Mouse (Mus musculus): Measurements from ENCODE around the gene Nova1.
A peak's percentile ranks its signal among the peaks of the same experiment; 100 is the strongest.

Nova1 gene

DNA sequence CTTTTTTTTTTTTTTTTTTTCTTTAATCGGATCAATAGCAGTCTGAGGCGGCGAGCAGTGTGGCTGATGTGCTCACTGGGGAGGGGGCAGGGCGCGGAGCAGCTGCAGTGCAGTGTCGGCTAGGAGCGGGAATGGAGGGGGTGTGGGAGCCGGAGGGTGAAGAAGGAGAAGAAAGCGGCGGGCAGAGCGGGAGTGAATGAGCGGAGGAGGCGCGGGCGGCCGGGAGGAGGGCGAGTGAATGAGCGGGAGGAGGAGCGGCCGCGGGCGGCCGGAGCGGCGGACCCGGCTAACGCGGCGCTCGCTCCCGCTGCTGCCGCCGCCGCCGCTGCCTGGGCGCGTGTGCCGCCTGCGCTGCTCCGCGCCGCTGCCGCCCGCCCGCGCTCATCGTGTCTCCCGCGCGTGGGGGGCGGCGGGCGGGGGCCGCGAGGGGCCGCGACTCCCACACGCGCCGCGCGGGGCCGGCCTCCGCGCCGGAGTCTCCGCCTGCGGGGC is at the start of gene Nova1:
TSS of gene Nova1 (minus strand) at position 74 of the 492 bp plus-strand sequence.
- Histone ChIP-seq H3K27me3 (ENCODE audit: control insufficient read depth, insufficient read depth, low read length, poor library complexity, severe bottlenecking) (no peaks in the 10 kb centered on the region; the same call in 1 of the 2 replicates), H3K36me3 (ENCODE audit: control insufficient read depth, insufficient read depth, low read length, poor library complexity, severe bottlenecking) (no peaks in the 10 kb centered on the region)
- DNase-seq (ENCODE audit: low read depth, low spot score), result no peak

DNA sequence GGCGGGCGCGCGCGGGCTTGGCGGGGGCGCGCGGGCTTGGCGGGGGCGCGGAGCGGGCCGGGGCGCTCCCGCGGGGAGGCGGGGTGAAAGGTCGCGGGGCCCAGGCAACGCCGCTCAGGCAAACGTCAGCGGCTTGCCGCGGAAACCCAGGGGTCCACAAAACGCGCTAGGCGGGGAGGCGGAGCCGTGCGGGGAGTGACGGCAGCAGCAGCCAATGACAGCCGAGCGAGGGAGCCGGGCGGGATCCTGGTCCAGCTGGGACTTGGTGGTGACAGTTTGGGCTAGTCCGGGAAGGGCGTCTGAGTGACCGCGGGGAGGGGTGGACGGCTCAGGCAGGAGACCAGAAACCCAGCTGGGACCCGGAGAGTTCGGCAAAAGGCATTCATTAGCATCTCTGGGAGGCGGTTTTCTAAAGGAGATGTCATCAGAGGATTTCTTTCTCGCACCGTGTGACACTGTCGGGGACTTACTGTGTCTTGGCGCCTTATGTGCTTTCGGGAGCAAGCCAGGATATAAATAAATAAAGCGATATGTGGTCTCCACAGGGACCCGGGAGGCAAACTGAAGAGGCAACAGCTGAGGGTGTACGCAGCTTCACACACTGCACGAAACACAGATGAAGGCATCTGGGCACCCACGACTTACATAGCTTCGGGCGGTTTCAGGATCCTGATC is 756 bp upstream of the Nova1 start:
- Histone ChIP-seq H3K27me3 (ENCODE audit: control insufficient read depth, insufficient read depth, low read length, poor library complexity, severe bottlenecking) (no peaks in the 10 kb centered on the region; the same call in 1 of the 2 replicates), H3K36me3 (ENCODE audit: control insufficient read depth, insufficient read depth, low read length, poor library complexity, severe bottlenecking) (no peaks in the 10 kb centered on the region)
- DNase-seq (ENCODE audit: low read depth, low spot score), result no peak

DNA sequence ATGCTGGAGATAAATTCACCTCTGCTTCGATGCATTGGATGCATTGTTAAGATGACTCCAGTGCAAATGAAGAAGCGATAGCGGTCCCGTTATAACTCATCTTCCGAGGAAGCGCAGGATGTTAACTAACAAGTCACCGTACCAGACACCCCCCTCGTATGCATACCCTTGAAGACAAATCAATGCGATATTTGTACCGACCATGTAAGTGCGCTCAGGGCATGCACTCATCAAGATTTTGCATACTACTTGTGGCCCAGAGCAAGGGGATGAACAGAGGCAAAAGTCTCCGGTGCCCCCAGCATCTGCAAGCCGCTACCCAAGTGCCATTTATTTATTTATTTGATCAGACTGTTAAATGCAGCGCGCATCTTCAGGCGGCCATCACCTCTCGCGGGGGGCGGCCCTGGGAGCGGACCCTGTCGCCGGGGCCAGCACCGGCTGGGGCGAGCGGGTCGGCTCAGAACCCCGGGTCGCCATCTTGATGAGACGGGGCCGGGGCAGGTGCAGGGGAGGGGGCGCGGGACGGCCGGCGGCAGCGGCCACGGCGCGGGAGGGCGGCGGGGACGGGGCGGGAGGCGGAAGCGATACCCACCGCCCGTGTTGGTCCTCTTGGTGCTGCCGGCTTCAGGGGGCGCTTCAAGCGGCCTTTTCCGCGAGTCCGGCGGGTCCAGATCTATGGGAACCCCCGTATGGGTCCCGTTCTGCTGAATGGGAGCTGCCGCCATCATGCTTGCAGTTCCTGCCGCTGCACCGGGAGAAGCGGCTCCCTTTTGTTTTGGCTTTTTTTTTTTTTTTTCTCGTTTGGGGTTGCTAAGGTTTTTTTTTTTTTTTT is 491 bp downstream of the Nova1 start:
- peak; percentile 0 for DNase-seq (ENCODE audit: low read depth, low spot score)
- Histone ChIP-seq H3K36me3 (ENCODE audit: control insufficient read depth, insufficient read depth, low read length, poor library complexity, severe bottlenecking) (no peaks in the 10 kb centered on the region), H3K27me3 (ENCODE audit: control insufficient read depth, insufficient read depth, low read length, poor library complexity, severe bottlenecking) (no peaks in the 10 kb centered on the region; the same call in 1 of the 2 replicates)

DNA sequence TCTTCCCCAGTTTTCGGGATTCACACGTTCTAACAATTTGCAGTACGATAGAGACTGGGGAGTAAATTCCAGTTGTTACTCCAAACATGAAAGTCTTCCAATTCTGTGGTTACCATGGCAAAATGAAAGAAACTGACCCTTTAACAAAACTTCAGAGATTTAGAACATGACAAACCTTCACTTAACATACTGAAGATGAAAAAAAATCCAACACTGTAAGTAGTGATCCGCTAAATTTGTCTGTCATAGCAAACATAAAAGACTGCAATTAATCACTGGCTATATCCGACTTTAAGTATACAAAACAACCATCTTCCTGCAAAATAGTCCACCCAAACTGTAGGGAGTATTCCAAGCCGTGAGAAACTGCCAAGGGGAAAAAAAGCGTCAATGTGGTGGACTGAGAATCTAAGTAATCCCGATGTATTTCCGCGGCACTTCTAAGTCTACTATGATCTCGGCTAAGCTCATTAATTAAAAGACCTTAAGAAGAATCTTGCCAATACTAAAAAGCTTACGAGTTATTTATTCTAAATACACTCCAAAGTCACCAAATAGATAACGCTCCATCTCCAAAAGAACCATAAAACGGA is 1.4 kb downstream of the Nova1 start:
- Histone ChIP-seq H3K36me3 (ENCODE audit: control insufficient read depth, insufficient read depth, low read length, poor library complexity, severe bottlenecking) (no peaks in the 10 kb centered on the region), H3K27me3 (ENCODE audit: control insufficient read depth, insufficient read depth, low read length, poor library complexity, severe bottlenecking) (no peaks in the 10 kb centered on the region; the same call in 1 of the 2 replicates)
- DNase-seq (ENCODE audit: low read depth, low spot score), result no peak

DNA sequence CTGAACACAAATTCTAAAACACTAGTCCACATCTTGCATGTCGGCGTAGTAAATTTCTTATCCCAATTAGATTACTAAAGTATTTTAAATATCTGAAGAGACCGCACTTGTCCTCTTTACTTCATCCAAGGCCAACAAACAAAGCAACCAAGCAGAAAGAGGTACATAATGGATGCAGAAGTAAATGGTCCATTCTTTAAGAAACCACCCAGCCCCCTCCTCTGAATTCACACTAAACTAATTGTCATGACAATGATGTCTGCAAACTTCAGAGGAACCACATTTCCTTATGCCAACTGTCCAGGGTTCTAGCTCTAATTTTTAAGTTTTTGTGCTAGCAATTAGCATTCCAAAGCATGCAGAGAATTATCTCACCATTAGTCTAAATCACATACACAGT is 2.4 kb downstream of the Nova1 start:
- H3K36me3 ChIP-seq (ENCODE audit: control insufficient read depth, insufficient read depth, low read length, poor library complexity, severe bottlenecking), result no peaks in the 10 kb centered on the region
- DNase-seq (ENCODE audit: low read depth, low spot score), result no peak

DNA sequence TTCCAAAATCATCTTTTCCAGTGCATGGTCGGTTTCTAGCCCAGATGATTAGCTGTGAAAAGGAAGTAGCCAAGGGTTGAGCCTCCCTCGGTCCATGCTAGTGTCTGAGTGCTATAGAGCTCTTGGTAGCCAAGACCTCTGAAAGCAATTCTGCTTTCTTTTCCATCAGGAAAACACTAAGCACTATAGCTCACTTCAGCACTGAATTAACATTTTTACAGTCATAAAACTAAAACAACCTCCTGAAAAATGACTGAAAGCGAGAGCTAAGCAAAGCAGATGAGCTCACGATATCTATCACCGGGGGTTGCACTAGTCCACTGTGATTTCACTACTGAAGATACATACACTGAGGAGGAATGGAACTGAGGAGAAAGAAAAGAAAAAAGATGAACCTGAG is 3.0 kb downstream of the Nova1 start:
- DNase-seq (ENCODE audit: low read depth, low spot score), result no peak
- Histone ChIP-seq H3K27me3 (ENCODE audit: control insufficient read depth, insufficient read depth, low read length, poor library complexity, severe bottlenecking) (no peaks in the 10 kb centered on the region; the same call in 1 of the 2 replicates), H3K36me3 (ENCODE audit: control insufficient read depth, insufficient read depth, low read length, poor library complexity, severe bottlenecking) (no peaks in the 10 kb centered on the region)

More for the DNA sequence above, 2.4 kb downstream of the Nova1 start:
- no peaks in the 10 kb centered on the region; the same call in 1 of the 2 replicates for H3K27me3 ChIP-seq (ENCODE audit: control insufficient read depth, insufficient read depth, low read length, poor library complexity, severe bottlenecking)

DNA sequence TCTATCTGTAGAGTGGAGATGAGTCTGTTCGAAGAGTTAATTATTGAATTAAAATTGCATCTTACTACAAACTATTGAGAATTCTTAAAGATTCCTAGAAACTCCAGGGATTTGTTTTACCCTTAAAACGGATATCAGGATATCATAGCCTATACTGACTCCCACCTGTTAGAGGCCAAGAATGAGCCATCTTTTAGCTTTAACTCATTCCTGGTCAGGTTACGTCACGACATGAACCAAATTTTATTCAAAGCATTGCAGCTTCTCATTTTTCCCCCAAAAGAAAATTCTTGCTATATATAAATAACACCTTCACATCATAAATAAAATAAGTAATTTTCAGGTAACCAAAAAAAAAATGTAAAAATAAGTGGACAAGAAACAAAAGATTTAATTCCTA is 3.9 kb downstream of the Nova1 start:
- Histone ChIP-seq H3K36me3 (ENCODE audit: control insufficient read depth, insufficient read depth, low read length, poor library complexity, severe bottlenecking) (no peaks in the 10 kb centered on the region), H3K27me3 (ENCODE audit: control insufficient read depth, insufficient read depth, low read length, poor library complexity, severe bottlenecking) (no peaks in the 10 kb centered on the region; the same call in 1 of the 2 replicates)
- DNase-seq (ENCODE audit: low read depth, low spot score), result no peak

DNA sequence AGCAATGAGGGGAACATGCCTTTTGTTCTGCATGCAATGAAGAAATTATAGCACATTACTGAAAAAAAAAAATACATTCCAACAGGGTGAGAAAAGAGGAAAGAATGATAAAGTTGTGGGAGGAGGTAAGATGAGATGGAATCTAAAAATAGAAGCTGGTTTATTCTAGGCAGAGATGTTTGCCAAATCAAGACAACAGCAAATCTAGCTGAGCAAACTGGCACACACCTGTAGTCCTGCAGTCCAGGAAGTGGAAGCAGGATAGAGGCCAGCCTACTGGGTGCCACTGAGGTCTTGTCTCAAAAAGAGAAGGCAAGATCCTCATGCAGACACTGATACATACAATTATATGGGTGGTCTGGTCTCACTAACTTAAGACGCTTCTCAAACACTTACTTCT is 17.4 kb downstream of the Nova1 start:
- no peak for DNase-seq (ENCODE audit: low read depth, low spot score)
- Histone ChIP-seq H3K27me3 (ENCODE audit: control insufficient read depth, insufficient read depth, low read length, poor library complexity, severe bottlenecking) (no peaks in the 10 kb centered on the region), H3K36me3 (ENCODE audit: control insufficient read depth, insufficient read depth, low read length, poor library complexity, severe bottlenecking) (no peaks in the 10 kb centered on the region)

DNA sequence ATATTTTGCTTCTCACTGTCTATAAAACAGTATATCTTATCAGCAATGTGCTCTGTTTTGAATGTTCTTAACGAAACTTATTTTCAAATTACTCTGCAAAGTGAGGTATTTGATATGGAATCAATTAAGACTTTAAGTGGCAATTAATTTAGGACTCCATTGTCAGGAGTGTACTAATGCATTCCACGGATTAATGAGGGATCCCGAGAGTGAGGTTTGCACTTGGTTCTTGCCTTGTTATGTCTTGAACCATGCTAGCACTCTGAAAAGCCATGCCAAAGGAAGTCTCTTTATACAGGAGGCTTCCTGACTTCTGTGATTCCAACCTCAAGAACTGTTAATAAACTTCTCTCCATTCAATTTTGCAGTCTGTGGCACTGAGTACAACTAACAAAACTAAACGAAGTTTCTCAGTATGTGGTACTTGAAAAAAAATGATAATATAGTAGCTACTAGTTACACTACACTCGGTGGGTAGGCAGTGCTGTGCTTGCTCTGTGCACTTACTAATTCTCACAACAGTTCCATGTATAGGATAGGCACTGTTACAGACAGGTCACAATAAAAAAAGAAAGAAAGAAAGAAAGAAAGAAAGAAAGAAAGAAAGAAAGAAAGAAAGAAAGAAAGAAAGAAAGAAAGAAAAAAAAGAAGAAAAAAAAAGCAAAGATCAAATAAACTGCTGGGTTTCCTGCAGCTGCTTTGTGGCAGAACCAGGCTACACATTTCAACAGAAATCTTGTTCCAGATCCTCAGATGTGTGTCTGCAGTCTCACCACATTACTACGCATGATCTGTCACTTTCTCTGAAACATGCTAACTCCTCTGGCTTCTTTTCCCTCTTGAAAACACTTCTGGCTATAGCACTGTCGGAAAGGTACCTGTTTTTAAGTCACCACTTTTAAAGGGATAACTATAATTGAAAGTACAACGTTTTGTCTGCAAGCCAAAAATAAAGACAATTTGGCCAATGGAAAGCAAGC is 36.1 kb downstream of the Nova1 start:
- no peaks in the 10 kb centered on the region for H3K36me3 ChIP-seq (ENCODE audit: control insufficient read depth, insufficient read depth, low read length, poor library complexity, severe bottlenecking)

DNA sequence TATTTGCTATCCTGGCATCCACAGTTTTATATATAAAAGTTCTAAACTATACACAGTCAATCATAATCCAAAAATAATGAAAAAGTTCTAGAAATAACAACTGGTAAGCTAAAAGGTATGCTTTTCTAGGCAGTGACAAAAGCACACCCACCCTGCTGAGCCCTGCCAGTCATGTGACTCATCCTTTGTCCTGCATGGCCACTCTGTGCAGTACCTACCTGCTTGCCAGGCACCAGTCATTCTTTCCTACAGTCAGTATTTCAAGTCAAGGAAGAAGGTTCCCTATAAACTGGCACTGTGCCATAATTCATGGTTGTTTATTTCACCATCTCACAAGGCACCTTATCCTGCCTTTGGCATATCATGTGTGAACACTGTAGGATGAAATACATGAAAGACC is 37.2 kb downstream of the Nova1 start:
- DNase-seq (ENCODE audit: low read depth, low spot score), result no peak
- no peaks in the 10 kb centered on the region for H3K27me3 ChIP-seq (ENCODE audit: control insufficient read depth, insufficient read depth, low read length, poor library complexity, severe bottlenecking)
- no peaks in the 10 kb centered on the region for H3K36me3 ChIP-seq (ENCODE audit: control insufficient read depth, insufficient read depth, low read length, poor library complexity, severe bottlenecking)

More for the DNA sequence above, 36.1 kb downstream of the Nova1 start:
- no peaks in the 10 kb centered on the region for H3K27me3 ChIP-seq (ENCODE audit: control insufficient read depth, insufficient read depth, low read length, poor library complexity, severe bottlenecking)
- no peak for DNase-seq (ENCODE audit: low read depth, low spot score)

DNA sequence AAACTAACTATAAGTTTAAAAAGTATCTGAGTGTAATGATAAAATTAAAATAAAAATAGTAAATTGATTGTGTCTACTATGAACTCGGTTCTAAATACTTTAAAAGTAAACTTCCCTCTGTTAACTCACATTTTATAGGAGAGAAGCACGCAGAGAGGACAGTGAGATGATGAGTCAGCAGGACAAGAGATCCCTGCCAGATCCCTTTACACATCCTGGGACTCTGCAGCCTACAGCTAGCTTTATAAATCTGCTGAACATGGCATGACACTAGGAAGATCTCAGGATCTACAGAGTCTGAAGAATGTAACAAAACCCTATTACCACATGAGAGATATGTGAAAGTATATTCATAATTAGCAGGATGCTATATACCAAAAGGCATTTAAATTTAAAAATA is 37.7 kb downstream of the Nova1 start:
- no peak for DNase-seq (ENCODE audit: low read depth, low spot score)

DNA sequence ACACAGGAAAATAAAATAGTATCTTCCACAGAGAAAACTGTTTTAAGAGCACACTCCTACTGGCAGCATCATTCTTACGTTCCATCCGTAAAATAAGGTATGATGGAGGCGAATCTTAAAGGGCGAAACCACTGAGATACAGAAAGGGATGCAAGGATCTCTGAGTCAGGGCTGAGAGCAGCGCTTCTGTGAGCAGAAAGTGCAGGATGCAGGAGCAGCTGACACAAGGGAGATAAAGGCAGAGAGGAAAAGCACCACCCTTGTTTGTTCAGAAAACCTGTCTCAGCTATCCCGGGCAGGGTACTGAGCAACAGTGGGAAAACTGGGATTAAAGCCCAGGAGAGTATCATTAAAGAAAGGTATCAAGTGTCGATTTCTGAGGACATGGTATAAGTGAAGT is 59.3 kb downstream of the Nova1 start:
- DNase-seq (ENCODE audit: low read depth, low spot score), result no peak
- Histone ChIP-seq H3K27me3 (ENCODE audit: control insufficient read depth, insufficient read depth, low read length, poor library complexity, severe bottlenecking) (no peaks in the 10 kb centered on the region), H3K36me3 (ENCODE audit: control insufficient read depth, insufficient read depth, low read length, poor library complexity, severe bottlenecking) (no peaks in the 10 kb centered on the region)

More for the DNA sequence above, 37.7 kb downstream of the Nova1 start:
- H3K27me3 ChIP-seq (ENCODE audit: control insufficient read depth, insufficient read depth, low read length, poor library complexity, severe bottlenecking), result no peaks in the 10 kb centered on the region
- H3K36me3 ChIP-seq (ENCODE audit: control insufficient read depth, insufficient read depth, low read length, poor library complexity, severe bottlenecking), result no peaks in the 10 kb centered on the region

DNA sequence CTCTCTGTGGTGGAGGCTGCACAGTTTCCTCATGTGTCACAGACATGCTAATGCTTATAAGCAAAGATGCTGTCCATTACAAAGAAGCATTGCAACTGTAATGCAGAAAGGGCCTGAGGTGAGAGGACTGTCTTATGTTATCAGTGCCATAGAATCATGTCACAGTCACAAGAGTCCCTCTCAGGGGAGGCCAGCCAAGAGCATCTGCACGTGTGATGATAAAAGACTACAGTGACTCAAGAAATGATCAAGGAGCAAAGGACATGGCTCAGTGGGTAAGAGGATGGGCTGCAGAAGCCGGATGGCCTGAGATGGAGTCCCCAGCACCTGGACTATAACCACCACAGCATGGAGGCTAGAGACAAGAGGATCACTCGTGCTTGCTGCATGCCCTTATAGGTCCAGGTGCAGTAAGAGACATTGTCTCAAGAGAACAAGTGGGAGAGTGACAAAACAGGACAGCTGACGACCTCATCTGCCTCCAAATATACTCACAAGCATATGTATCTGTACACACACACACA is 64.3 kb downstream of the Nova1 start:
- no peak for DNase-seq (ENCODE audit: low read depth, low spot score)
- H3K27me3 ChIP-seq (ENCODE audit: control insufficient read depth, insufficient read depth, low read length, poor library complexity, severe bottlenecking), result no peaks in the 10 kb centered on the region
- no peaks in the 10 kb centered on the region for H3K36me3 ChIP-seq (ENCODE audit: control insufficient read depth, insufficient read depth, low read length, poor library complexity, severe bottlenecking)

DNA sequence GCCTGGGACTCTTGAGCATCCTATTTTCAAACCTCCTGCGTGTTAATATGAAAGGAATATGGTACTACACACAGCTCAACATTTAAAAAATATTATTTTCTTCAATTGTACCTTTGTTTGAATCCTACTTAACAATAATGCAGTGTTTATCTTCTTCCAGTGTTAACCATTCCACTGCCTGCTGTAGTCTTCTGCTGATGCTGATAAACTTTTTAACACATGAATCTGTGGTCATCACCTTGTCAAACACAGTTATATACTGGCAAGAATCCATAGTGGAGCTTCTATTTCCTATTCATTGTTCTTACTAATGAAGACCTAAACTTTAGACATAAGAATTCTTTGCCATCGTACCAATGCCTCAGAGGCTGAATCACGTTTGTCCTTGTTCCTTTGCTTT is 65.6 kb downstream of the Nova1 start:
- no peak for DNase-seq (ENCODE audit: low read depth, low spot score)
- Histone ChIP-seq H3K27me3 (ENCODE audit: control insufficient read depth, insufficient read depth, low read length, poor library complexity, severe bottlenecking) (no peaks in the 10 kb centered on the region), H3K36me3 (ENCODE audit: control insufficient read depth, insufficient read depth, low read length, poor library complexity, severe bottlenecking) (no peaks in the 10 kb centered on the region)
